Mouse (Mus musculus) liver, embryonic 16.5 days (tissue): ENCODE results near the gene Cdkal1. TPM values are rescaled to one million over a fixed set of nuclear protein-coding genes. Genes with fewer than 3 reads are reported as not detected.

Source experiments
- ATAC-seq: fragments of 200-750 bp; cut with Nextera tagmentation; 2 replicates; pipeline ENCODE4 v1.8.0; 2017; ENCODE audit warnings: low read depth, mild to moderate bottlenecking, moderate number of reproducible peaks, moderate library complexity
- H3K27ac ChIP-seq: fragments of 300-500 bp; sonication (generic); 2 replicates; pipeline ENCODE4 v1.5.1; 2014; ENCODE audit warnings: mild to moderate bottlenecking, low read length
- H3K27me3 ChIP-seq: fragments of 300-500 bp; sonication (generic); 2 replicates; pipeline ENCODE4 v1.6.1; 2014; ENCODE audit warnings: low read depth, low read length, mixed read lengths; ENCODE audit not compliant: control insufficient read depth, insufficient read depth
- H3K36me3 ChIP-seq: fragments of 300-500 bp; sonication (generic); 2 replicates; pipeline ENCODE4 v1.6.1; 2014; ENCODE audit warnings: mild to moderate bottlenecking; ENCODE audit not compliant: control insufficient read depth, insufficient read depth
- H3K4me1 ChIP-seq: fragments of 300-500 bp; sonication (generic); 2 replicates; pipeline ENCODE4 v1.6.1; 2014; ENCODE audit warnings: low read depth, low read length, mixed read lengths; ENCODE audit not compliant: control insufficient read depth
- H3K4me2 ChIP-seq: fragments of 300-500 bp; sonication (generic); 2 replicates; pipeline ENCODE4 v1.6.1; 2014; ENCODE audit warnings: low read depth, low read length, mixed read lengths
- H3K4me3 ChIP-seq: fragments of 300-500 bp; sonication (generic); 2 replicates; pipeline ENCODE4 v1.5.1; 2014; ENCODE audit warnings: low read depth, mild to moderate bottlenecking, low read length
- H3K9ac ChIP-seq: fragments of 300-500 bp; sonication (generic); 2 replicates; pipeline ENCODE4 v1.6.1; 2014; ENCODE audit warnings: low read depth, low read length
- H3K9me3 ChIP-seq: fragments of 300-500 bp; sonication (generic); replicated peaks from 2 replicates; pipeline ENCODE4 v1.6.1; 2016; ENCODE audit warnings: low read length; ENCODE audit not compliant: control insufficient read depth
- WGBS: fragments of 180-500 bp; shearing (Covaris S2); extraction: QIAGEN DNeasy Blood & Tissue Kit; methylation state at CpG from one replicate; pipeline ENCODE4 v1.1.7; 2014; ENCODE audit not compliant: insufficient replicate concordance; 5-methylcytosine and 5-hydroxymethylcytosine counted together
- polyA plus RNA-seq: library from polyadenylated mRNA; unstranded; fragments of >200 nt; fragmentation: Nextera tagmentation; extraction: Ambion mirVana; gene quantifications from 2 replicates; pipeline ENCODE4 v1.2.1, GENCODE M21; 2015

Cdkal1 gene
- polyA plus RNA-seq, 1 experiment from 2014 or later = 9.3 TPM

DNA sequence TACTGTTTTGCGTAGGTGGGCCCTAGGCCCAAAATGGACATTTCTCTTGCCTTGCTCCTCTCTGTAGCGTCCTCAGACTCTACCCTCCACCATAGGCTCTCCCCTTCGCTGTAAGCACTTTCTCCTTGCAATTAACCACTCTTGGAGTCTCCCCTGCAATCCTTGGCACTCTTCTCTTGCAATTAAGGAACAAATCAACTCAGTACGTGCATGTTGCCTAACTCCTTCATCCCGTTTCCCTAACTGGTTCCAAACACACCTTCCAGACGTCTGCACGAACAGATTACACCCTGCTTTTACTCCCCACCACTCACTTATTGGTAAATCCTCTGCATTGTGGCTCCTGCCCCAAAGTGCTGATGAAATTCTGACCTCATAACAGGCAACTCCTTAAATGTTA, 358.2 kb downstream of the Cdkal1 start:
- WGBS = 62% methylated on average over 7 of the region's 7 CpGs
- Histone ChIP-seq H3K9ac (no peak overlapping the region), H3K9me3 (no peaks in the 10 kb centered on the region), H3K27ac (no peak overlapping the region), H3K27me3 (no peaks in the 10 kb centered on the region), H3K4me3 (no peak overlapping the region), H3K4me1 (no peaks in the 10 kb centered on the region), H3K4me2 (no peak overlapping the region), H3K36me3 (no peaks in the 10 kb centered on the region)
- no peak for ATAC-seq

DNA sequence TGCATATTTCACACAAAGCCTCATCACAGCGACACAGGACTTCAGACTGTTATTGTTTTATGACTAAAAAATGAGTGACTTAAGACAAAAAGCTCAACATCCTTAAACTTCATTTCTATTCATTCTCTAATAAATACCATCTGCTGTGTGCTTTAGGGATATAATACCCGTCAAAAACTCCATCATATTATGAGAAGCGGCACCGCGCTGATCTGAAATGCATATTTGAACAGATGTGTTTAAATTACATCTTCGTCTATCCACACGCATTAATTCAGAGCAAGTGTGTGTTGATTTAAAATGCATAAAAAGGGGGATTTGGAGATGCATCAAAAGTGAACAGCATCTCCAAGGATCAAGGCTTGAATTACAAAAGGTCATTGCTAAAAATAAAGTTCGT, 365.1 kb downstream of the Cdkal1 start:
- Histone ChIP-seq H3K27ac (no peak overlapping the region), H3K9ac (no peak overlapping the region), H3K4me1 (no peaks in the 10 kb centered on the region), H3K36me3 (no peaks in the 10 kb centered on the region), H3K4me3 (no peak overlapping the region), H3K4me2 (no peak overlapping the region), H3K27me3 (no peaks in the 10 kb centered on the region), H3K9me3 (no peaks in the 10 kb centered on the region)
- 81% methylated on average over 8 of the region's 8 CpGs for WGBS
- ATAC-seq = no peak

DNA sequence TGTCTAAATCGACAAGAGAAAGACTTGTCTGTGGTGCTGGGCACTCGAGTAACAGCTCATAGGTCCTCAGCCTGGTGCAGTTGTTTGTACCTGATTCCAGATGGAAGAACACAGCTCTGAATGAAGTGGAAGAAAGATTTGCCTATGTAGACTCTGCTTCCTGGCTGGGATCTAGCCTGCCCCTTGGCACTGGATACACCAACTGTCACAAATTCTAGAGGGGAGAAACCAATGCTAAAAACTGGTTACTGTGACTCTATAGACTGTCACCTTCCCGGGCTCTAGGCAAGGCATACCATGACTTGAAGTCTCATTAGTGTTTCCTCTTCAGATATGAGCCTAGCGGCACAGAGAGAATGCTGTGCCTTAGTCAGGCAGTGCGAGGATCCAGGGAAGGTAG, 366.0 kb downstream of the Cdkal1 start:
- Histone ChIP-seq H3K4me1 (no peaks in the 10 kb centered on the region), H3K9ac (no peak overlapping the region), H3K27me3 (no peaks in the 10 kb centered on the region), H3K4me2 (no peak overlapping the region), H3K27ac (no peak overlapping the region), H3K9me3 (no peaks in the 10 kb centered on the region), H3K36me3 (no peaks in the 10 kb centered on the region), H3K4me3 (no peak overlapping the region)
- no peak for ATAC-seq
- WGBS = 78% methylated on average over 5 of the region's 5 CpGs

DNA sequence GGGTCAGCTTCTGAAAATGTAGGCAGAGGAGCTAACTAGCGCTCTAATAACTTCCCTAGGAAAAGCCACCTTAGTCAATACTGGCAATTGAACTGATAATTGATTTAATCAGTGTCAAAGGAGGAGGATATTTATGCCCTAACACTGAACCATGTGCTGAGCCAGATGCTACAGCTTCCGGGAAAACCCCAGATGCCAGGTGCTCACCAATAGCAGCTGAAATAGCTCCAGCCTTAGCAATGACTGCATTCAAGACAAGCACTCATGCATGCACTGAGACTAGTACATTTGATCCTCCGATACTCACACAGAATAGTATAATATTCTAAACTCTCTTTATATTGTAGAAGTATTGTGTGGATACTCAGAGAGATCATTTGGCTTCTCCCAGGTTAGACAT, 368.8 kb downstream of the Cdkal1 start:
- 83% methylated on average over 3 of the region's 3 CpGs for WGBS
- no peak overlapping the region for H3K9ac ChIP-seq
- no peaks in the 10 kb centered on the region for H3K4me1 ChIP-seq
- H3K9me3 ChIP-seq = no peaks in the 10 kb centered on the region
- H3K4me3 ChIP-seq = no peak overlapping the region
- H3K27me3 ChIP-seq = no peaks in the 10 kb centered on the region
- H3K27ac ChIP-seq = no peak overlapping the region
- no peak for ATAC-seq
- no peaks in the 10 kb centered on the region for H3K36me3 ChIP-seq
- H3K4me2 ChIP-seq = no peak overlapping the region

DNA sequence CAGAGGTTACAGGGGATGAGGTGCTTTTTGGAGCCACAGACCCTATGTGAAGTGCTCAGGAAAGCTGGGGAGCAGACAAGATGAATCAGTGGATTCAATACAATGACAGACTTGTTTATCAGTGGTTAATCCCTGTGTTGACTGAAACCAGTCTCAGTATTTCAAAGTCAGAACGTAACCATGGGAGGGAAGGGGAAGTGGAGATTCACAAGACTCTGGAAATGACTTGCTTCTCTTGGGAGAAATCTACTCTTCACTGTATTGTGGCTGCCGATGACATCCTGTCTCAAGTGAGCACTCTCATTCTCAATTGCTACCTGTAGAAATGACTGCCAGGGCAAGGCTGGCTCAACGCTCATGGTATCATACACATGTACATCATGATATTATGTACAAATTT, 371.5 kb downstream of the Cdkal1 start:
- WGBS = 67% methylated on average over 3 of the region's 3 CpGs

DNA sequence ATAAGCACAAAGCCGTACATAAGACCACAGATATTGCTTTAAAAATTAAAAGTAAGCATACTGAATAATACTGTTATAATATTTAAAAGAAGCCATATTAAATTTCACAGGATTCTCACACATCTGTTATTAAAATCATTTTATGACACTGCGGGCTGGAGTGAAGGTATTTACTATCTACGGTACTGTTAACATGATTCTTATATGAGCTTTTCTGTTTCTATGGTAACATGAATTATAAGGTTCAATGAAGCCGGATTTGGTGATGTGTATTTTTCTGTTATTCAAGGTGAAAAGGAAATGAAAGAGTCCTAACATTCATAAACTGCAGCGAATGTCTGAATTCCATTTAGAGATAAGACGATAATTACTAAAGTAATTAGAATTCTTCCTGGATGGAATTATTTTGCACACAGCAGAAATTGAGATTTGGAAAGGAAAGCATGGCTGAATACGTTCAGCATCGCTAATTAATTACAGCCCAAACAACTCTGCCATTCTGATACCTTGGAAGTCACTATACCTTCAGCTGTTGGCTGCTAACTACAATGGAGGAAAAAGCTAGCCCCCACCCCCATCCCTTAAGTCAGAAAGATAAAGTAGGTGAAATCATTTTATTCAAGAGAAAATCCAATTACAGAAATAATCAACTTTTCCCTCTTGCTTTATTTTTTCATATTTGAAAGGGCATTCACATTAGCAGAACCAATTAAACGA, 373.2 kb downstream of the Cdkal1 start:
- WGBS = 74% methylated on average over 9 of the region's 9 CpGs
- H3K9ac ChIP-seq = no peak overlapping the region
- no peaks in the 10 kb centered on the region for H3K9me3 ChIP-seq
- no peak overlapping the region for H3K4me3 ChIP-seq
- ATAC-seq = no peak
- no peak overlapping the region for H3K4me2 ChIP-seq
- H3K27ac ChIP-seq = no peak overlapping the region
- no peaks in the 10 kb centered on the region for H3K36me3 ChIP-seq
- no peaks in the 10 kb centered on the region for H3K4me1 ChIP-seq
- H3K27me3 ChIP-seq = no peaks in the 10 kb centered on the region

More for the DNA sequence above, 371.5 kb downstream of the Cdkal1 start:
- Histone ChIP-seq H3K36me3 (no peaks in the 10 kb centered on the region), H3K27ac (no peak overlapping the region), H3K9ac (no peak overlapping the region), H3K4me3 (no peak overlapping the region), H3K27me3 (no peaks in the 10 kb centered on the region), H3K9me3 (no peaks in the 10 kb centered on the region), H3K4me1 (no peaks in the 10 kb centered on the region), H3K4me2 (no peak overlapping the region)
- no peak for ATAC-seq

DNA sequence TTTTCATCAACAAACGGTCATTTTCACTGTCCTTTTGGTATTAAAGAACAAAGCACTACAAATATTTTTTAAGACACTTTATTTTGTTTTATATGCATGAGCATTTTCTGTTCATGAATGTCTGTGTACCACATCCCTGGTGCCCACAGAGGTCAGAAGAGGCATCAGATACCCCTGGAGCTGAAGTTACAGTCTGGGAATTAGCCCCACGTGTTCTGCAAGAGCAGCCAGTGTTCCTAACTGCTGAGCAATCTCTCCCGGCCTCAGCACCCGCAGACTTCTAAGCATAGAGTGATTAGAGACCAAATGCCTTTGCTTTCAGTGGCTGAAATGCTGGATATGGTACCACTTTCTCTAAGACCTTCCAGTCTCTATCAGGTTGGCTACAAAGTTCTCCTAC, 379.1 kb downstream of the Cdkal1 start:
- Histone ChIP-seq H3K9me3 (no peaks in the 10 kb centered on the region), H3K4me1 (no peaks in the 10 kb centered on the region), H3K27ac (no peak overlapping the region), H3K4me3 (no peak overlapping the region), H3K4me2 (no peak overlapping the region), H3K9ac (no peak overlapping the region), H3K36me3 (no peaks in the 10 kb centered on the region), H3K27me3 (no peaks in the 10 kb centered on the region)
- 58% methylated on average over 4 of the region's 4 CpGs for WGBS
- no peak for ATAC-seq

DNA sequence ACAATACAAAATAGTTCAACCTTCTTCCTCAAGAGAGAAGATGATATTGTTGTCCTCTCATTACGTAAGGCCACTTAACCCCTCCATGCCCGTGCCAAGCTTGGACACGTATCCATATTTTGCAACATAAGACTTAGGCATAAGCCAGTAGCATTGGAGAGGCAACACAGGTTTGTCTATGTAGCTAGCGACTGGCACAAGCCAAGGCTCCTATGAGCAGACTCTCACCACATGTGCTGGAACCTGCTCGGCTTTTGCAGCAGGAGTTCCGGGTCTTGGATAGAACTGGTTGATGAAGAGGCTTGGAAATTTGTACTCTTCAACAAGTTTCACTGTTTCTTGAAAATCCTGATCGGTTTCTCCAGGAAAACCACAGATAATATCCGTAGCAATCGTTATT, 381.2 kb downstream of the Cdkal1 start:
- Histone ChIP-seq H3K27me3 (no peaks in the 10 kb centered on the region), H3K4me2 (no peak overlapping the region), H3K9ac (no peak overlapping the region), H3K4me3 (no peak overlapping the region), H3K27ac (no peak overlapping the region), H3K36me3 (no peaks in the 10 kb centered on the region), H3K9me3 (no peaks in the 10 kb centered on the region), H3K4me1 (no peaks in the 10 kb centered on the region)
- 71% methylated on average over 9 of the region's 9 CpGs for WGBS
- no peak for ATAC-seq

DNA sequence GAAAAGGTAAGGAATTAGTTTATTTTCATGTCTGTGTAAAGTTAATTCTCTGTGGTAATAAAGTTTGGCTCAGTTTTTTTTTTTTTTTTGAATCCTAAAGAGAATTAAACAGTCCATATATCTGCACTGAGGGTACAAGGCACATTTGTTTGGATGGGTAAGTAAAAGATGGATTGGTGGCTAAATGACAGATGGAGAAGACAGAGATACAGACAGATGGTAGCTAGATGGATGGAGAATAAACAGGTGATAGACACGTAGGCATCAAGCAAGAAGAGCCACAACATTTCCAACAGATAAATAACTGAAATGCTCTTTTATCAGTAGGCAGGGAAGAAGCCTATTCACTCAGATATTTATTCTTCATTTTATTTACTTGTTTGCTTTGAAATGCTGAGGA, 381.7 kb downstream of the Cdkal1 start:
- no peaks in the 10 kb centered on the region for H3K4me1 ChIP-seq
- H3K4me3 ChIP-seq = no peak overlapping the region
- no peaks in the 10 kb centered on the region for H3K36me3 ChIP-seq
- no peaks in the 10 kb centered on the region for H3K27me3 ChIP-seq
- ATAC-seq = no peak
- no peak overlapping the region for H3K9ac ChIP-seq
- 61% methylated on average over 1 of the region's 1 CpGs for WGBS
- no peaks in the 10 kb centered on the region for H3K9me3 ChIP-seq
- H3K27ac ChIP-seq = no peak overlapping the region
- H3K4me2 ChIP-seq = no peak overlapping the region
